Mouse (Mus musculus) neural tube, embryonic 15.5 days (tissue): ENCODE measurements around the gene Pam16. TPM values are rescaled to one million over a fixed set of nuclear protein-coding genes. Genes with fewer than 3 reads are reported as not detected.
"Not testable (repeated sequence)": the region's sequence is repeated elsewhere in the genome, so short reads cannot be mapped to it uniquely, and the experiment has no call there.

ENCODE experiments used
- ATAC-seq: fragments of 200-750 bp; cut with Nextera tagmentation; 2 replicates; pipeline ENCODE4 v1.8.0; 2017; ENCODE audit warnings: mild to moderate bottlenecking, moderate TSS enrichment, moderate library complexity; ENCODE audit not compliant: low FRiP score
- H3K27ac ChIP-seq: fragments of 300-500 bp; sonication (generic); replicated peaks from 2 replicates; pipeline ENCODE4 v1.5.1; 2015; ENCODE audit warnings: mild to moderate bottlenecking, inconsistent platforms
- H3K27me3 ChIP-seq: fragments of 300-500 bp; sonication (generic); replicated peaks from 2 replicates; pipeline ENCODE4 v1.6.1; 2015; ENCODE audit warnings: inconsistent platforms
- H3K36me3 ChIP-seq: fragments of 300-500 bp; sonication (generic); 2 replicates; pipeline ENCODE4 v1.6.1; 2015; ENCODE audit warnings: inconsistent platforms
- H3K4me1 ChIP-seq: fragments of 300-500 bp; sonication (generic); 2 replicates; pipeline ENCODE4 v1.6.1; 2015; ENCODE audit warnings: inconsistent platforms
- H3K4me2 ChIP-seq: fragments of 300-500 bp; sonication (generic); 2 replicates; pipeline ENCODE4 v1.6.1; 2015; ENCODE audit warnings: inconsistent platforms, mild to moderate bottlenecking, moderate library complexity
- H3K4me3 ChIP-seq: fragments of 300-500 bp; sonication (generic); replicated peaks from 2 replicates; pipeline ENCODE4 v1.5.1; 2015; ENCODE audit warnings: mild to moderate bottlenecking, inconsistent platforms
- H3K9ac ChIP-seq: fragments of 300-500 bp; sonication (generic); replicated peaks from 2 replicates; pipeline ENCODE4 v1.6.1; 2015; ENCODE audit warnings: mild to moderate bottlenecking, inconsistent platforms
- H3K9me3 ChIP-seq: fragments of 300-500 bp; sonication (generic); replicated peaks from 2 replicates; pipeline ENCODE4 v1.6.1; 2016; ENCODE audit warnings: inconsistent platforms
- WGBS: fragments of 180-500 bp; shearing (Covaris S2); methylation state at CpG from one replicate; pipeline ENCODE4 v1.1.7; 2015; ENCODE audit warnings: mixed read lengths; 5-methylcytosine and 5-hydroxymethylcytosine counted together
- polyA plus RNA-seq: library from polyadenylated mRNA; unstranded; fragments of >200 nt; fragmentation: Nextera tagmentation; extraction: Ambion mirVana; gene quantifications from 2 replicates; pipeline ENCODE4 v1.2.1, GENCODE M21; 2015

Pam16 gene
- polyA plus RNA-seq, 1 experiment from 2014 or later, result 179 TPM

DNA sequence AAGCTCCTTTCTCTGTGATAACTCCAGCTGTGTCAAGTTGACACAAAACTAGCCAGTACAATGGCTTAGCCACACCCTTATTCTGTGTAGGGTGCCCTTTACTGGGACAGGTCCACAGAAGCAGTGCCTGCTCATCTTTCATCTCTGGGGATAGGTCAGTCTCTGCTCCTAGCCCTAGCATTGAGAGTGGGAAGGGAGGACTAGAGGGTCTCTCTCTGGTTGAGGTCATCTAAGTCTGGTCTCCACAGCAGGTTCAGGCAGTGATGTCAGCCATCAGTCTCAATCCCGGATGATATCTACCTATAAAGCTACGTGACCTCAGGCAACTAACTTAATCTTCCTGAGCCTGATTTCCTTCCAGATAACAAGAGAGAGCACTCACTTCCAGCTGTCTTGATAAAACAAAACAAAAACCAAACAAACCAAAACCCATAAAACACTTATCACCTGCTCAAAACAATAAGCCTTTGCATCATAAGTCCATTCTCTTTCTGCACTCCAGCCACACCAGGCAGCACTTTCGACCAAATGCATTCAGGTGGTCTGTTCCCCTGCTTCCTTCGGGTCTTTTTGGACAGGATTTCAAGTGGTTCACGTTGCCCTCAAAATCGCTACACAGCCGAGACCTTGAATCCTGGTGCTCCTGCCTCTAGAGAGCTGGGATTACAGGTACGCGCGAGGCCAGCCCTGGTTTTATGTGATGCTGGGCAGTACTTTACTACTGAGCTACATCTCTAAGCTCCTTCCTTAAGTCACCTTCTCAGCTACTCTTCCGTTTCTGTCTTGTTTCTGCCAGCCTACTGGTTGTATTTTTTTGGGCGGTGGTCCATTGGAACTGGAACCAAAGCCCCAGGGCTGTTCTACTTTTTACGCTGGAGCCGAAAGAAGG lies 38.9 kb downstream of the Pam16 start:
- Histone ChIP-seq H3K4me1 (peaks cover 20% of the 10 kb centered on the region), H3K27ac (peak overlapping the region; percentile 79), H3K27me3 (no peaks in the 10 kb centered on the region), H3K36me3 (0 out of 2 replicates have a peak, but pooled peaks cover 3% of the 10 kb centered on the region), H3K9ac (peak overlapping the region; percentile 46), H3K9me3 (no peaks in the 10 kb centered on the region), H3K4me3 (peak overlapping the region; percentile 53), H3K4me2 (peak overlapping the region; percentile 72)
- 9% methylated on average over 14 of the region's 14 CpGs for WGBS
- ATAC-seq, result peak; percentile 56

- Histone ChIP-seq H3K36me3 (no peaks in the 10 kb centered on the region), H3K9ac (no peak overlapping the region), H3K4me2 (no peak overlapping the region), H3K27ac (no peak overlapping the region), H3K9me3 (no peaks in the 10 kb centered on the region), H3K4me3 (no peak overlapping the region), H3K27me3 (no peaks in the 10 kb centered on the region), H3K4me1 (peaks cover 20% of the 10 kb centered on the region)
- 79% methylated on average over 5 of the region's 5 CpGs for WGBS
- no peak for ATAC-seq
These were observed 40.4 kb downstream of the Pam16 start for GRCm38 (mm10) chr16:4584438-4584837.

DNA sequence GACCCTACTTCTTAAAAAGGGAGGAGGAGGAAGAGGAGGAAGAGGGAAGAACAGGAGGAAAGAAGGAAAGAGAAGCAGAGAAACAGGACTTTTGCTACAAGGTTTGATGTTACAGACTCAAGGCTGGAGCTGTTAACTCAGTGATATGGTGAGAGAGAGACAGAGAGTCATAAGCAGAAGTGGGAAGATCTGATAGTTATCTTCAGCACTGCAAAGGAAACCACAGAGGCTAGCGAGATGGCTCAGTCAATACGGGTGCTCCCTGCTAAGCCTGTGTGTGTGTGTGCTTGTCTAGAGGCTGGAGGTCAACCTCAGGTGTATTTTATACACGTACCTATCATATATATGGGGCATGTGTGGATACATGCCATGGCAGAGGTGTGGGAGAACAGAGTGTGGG lies 41.0 kb downstream of the Pam16 start:
- Histone ChIP-seq H3K36me3 (no peaks in the 10 kb centered on the region), H3K27ac (no peak overlapping the region), H3K9me3 (no peaks in the 10 kb centered on the region), H3K4me1 (peaks cover 20% of the 10 kb centered on the region), H3K4me3 (no peak overlapping the region), H3K4me2 (no peak overlapping the region), H3K27me3 (no peaks in the 10 kb centered on the region), H3K9ac (no peak overlapping the region)
- WGBS, result 94% methylated on average over 3 of the region's 3 CpGs
- no peak for ATAC-seq

- H3K36me3 ChIP-seq, result not testable (repeated sequence)
These were observed 43.6 kb downstream of the Pam16 start for GRCm38 (mm10) chr16:4581179-4581578.

GRCm38 (mm10) chr16:4578630-4579029 lies 46.2 kb downstream of the Pam16 start:
- Histone ChIP-seq H3K27ac (no peak overlapping the region), H3K4me2 (no peak overlapping the region), H3K4me3 (no peak overlapping the region), H3K9ac (no peak overlapping the region), H3K4me1 (no peaks in the 10 kb centered on the region), H3K9me3 (no peaks in the 10 kb centered on the region), H3K27me3 (no peaks in the 10 kb centered on the region), H3K36me3 (no peaks in the 10 kb centered on the region)
- WGBS, result 63% methylated on average over 7 of the region's 7 CpGs
- ATAC-seq, result no peak

More at GRCm38 (mm10) chr16:4581179-4581578, 43.6 kb downstream of the Pam16 start:
- not testable (repeated sequence) for H3K27ac ChIP-seq, H3K9me3 ChIP-seq, H3K27me3 ChIP-seq, H3K4me2 ChIP-seq, H3K4me3 ChIP-seq, H3K9ac ChIP-seq, ATAC-seq, H3K4me1 ChIP-seq
- WGBS, result 91% methylated on average over 4 of the region's 4 CpGs

- no peak for ATAC-seq
- Histone ChIP-seq H3K27me3 (no peaks in the 10 kb centered on the region), H3K9ac (no peak overlapping the region), H3K4me2 (no peak overlapping the region), H3K27ac (no peak overlapping the region), H3K4me1 (no peaks in the 10 kb centered on the region), H3K4me3 (no peak overlapping the region), H3K9me3 (no peaks in the 10 kb centered on the region), H3K36me3 (no peaks in the 10 kb centered on the region)
- 71% methylated on average over 2 of the region's 2 CpGs for WGBS
These were observed 47.9 kb downstream of the Pam16 start for GRCm38 (mm10) chr16:4576873-4577272.

DNA sequence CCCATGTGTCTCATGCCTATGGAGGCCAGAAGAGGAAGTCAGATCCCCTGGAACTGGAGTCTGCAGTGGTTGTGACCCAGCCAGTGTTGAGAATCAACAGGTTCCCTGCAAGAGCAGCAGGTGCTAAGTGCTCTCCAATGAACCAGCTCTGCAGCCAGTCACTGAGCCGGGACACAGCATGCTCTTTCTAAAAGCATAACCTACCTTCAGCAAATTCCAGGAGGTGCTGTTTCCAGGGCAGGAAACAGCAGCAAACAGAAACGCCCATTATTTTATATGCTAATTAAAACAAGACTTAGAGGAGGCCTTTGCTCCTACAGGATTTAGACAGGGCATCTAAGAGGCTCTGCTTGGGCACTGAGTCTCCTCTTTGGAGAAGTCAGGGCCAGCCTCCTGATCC lies 48.8 kb downstream of the Pam16 start:
- H3K9me3 ChIP-seq, result no peaks in the 10 kb centered on the region
- no peaks in the 10 kb centered on the region for H3K4me1 ChIP-seq
- no peak for ATAC-seq
- no peak overlapping the region for H3K4me3 ChIP-seq
- no peak overlapping the region for H3K9ac ChIP-seq
- H3K36me3 ChIP-seq, result no peaks in the 10 kb centered on the region
- H3K27me3 ChIP-seq, result no peaks in the 10 kb centered on the region
- no peak overlapping the region for H3K4me2 ChIP-seq
- no peak overlapping the region for H3K27ac ChIP-seq
- WGBS, result 50% methylated on average over 2 of the region's 2 CpGs

GRCm38 (mm10) chr16:4570737-4571136 lies 54.1 kb downstream of the Pam16 start:
- H3K36me3 ChIP-seq, result no peaks in the 10 kb centered on the region
- H3K4me3 ChIP-seq, result no peak overlapping the region
- no peak overlapping the region for H3K27ac ChIP-seq
- no peak for ATAC-seq
- H3K4me1 ChIP-seq, result no peaks in the 10 kb centered on the region
- no peaks in the 10 kb centered on the region for H3K9me3 ChIP-seq
- WGBS, result 66% methylated on average over 4 of the region's 4 CpGs
- 0 out of 2 replicates have a peak, but pooled peaks cover 2% of the 10 kb centered on the region for H3K27me3 ChIP-seq
- no peak overlapping the region for H3K4me2 ChIP-seq
- H3K9ac ChIP-seq, result no peak overlapping the region

DNA sequence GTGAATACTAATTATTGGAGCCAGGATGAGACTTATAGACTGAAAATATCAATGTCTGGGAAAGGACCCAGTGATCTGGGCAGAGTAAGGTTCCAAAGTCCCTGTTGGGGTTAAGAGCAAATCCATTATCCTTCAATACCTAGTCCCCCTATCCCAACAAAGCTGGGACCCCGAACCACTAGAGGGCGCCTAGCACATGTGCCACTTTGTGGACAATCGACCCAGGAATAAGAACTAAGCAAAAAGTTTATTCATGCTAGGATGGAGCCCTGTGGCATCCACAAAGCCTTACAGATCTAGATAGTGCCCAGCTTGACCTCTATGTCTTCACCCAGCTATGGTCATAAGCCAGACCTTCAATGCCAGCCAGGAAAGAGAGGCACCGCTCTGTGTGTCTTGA lies 56.9 kb downstream of the Pam16 start:
- Histone ChIP-seq H3K27me3 (0 out of 2 replicates have a peak, but pooled peaks cover 2% of the 10 kb centered on the region), H3K27ac (no peak overlapping the region), H3K4me2 (no peak overlapping the region), H3K4me3 (no peak overlapping the region), H3K9ac (no peak overlapping the region), H3K4me1 (no peaks in the 10 kb centered on the region), H3K9me3 (no peaks in the 10 kb centered on the region), H3K36me3 (no peaks in the 10 kb centered on the region)
- no peak for ATAC-seq
- WGBS, result 17% methylated on average over 4 of the region's 4 CpGs

Other genes with a start within 250 kb of the Pam16 start
- 4.0 and 5.0 TPM in 2 replicates for gene Adcy9, start 204.5 kb downstream of the Pam16 start, polyA plus RNA-seq
- 22.4 and 26.3 TPM in 2 replicates for gene Srl, start 83.2 kb downstream of the Pam16 start, polyA plus RNA-seq
- 8.6 and 12.3 TPM in 2 replicates for gene Tfap4, start 65.1 kb downstream of the Pam16 start, polyA plus RNA-seq
- gene Glis2, start 30.3 kb downstream of the Pam16 start, polyA plus RNA-seq, result 17.2 and 18.7 TPM in 2 replicates
- gene Vasn, start 15.0 kb upstream of the Pam16 start, polyA plus RNA-seq, result 7.1 and 8.8 TPM in 2 replicates
- gene Dnaja3, start 15.0 kb upstream of the Pam16 start, polyA plus RNA-seq, result 68.6 and 71.0 TPM in 2 replicates
- gene Coro7, start 54.8 kb upstream of the Pam16 start, polyA plus RNA-seq, result 31.4 and 35.5 TPM in 2 replicates
- 50.8 and 51.4 TPM in 2 replicates for gene Nmral1, start 94.4 kb upstream of the Pam16 start, polyA plus RNA-seq
- 119 and 120 TPM in 2 replicates for gene Hmox2, start 101.4 kb upstream of the Pam16 start, polyA plus RNA-seq
- 130 and 137 TPM in 2 replicates for gene Cdip1, start 165.3 kb upstream of the Pam16 start, polyA plus RNA-seq
- gene 4930562C15Rik, start 210.4 kb upstream of the Pam16 start, polyA plus RNA-seq, result 0.54 and 0.60 TPM in 2 replicates